Mouse (Mus musculus): ENCODE measurements at regions not wholly inside any gene's neighbourhood (a gene's known extent, or its start where the extent isn't known, plus 50 kb on each side); places are given as distances from the start of the nearest gene placed in this dataset.

DNA sequence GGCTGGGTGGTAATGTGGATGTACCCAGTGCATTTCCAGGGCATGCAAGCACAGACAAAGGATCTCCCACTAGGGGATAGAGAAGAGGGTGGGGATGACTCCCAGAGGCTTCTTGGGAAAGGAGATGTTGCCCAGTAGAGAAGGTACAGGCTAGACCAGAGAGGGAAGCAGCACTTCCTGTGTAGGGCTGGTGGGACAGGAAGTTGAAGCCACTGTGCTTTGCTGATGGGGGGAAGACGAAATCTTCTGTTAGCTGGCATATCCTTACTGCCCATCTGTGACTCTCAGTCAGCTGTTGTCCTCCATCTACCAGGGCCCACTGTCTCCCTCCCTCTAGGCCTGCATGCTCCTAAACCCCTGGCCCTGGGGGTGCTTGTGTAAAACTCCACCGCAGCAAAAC lies 180.2 kb downstream of the Wdr11 start:
- DNase-seq (ENCODE audit: extremely low spot score, low spot score): no peak

DNA sequence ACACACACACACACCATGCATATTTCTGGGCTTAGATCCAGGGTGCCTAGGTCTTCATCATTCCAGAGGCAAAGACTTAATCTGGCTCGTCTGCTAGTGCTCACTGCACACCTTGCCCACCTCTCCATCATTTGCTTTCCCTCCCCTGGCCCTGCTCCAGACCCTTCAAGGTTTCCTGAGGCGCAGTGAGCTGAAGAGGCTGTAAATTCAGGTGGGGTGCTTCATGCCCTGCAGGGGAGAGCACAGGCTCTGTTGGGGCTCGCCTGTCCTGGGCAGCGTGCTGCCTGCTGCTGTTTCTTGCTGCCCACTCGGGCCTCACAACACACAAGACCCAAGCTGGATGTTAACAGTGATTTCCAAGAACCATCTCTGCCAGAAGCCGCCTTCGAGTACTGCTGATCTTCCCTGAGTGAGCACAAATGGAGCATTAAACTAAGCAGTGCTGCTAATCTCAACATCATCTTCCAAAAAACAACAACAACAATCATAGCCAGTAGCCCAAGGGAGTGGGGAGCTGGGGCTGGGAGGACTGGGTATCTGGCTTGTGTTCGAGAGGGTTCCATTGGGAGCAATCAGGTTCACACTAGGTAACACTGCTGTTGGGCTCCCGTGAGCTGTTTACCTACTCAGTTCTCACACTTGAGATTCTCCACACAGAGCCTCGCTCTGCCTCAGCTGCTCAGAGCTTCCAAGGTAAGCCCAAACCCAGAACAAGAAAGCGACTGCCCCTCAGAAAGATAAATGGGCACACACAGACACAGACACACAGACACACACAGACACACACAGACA lies 181.1 kb downstream of the Wdr11 start:
- DNase-seq (ENCODE audit: extremely low spot score, low spot score): no peak

DNA sequence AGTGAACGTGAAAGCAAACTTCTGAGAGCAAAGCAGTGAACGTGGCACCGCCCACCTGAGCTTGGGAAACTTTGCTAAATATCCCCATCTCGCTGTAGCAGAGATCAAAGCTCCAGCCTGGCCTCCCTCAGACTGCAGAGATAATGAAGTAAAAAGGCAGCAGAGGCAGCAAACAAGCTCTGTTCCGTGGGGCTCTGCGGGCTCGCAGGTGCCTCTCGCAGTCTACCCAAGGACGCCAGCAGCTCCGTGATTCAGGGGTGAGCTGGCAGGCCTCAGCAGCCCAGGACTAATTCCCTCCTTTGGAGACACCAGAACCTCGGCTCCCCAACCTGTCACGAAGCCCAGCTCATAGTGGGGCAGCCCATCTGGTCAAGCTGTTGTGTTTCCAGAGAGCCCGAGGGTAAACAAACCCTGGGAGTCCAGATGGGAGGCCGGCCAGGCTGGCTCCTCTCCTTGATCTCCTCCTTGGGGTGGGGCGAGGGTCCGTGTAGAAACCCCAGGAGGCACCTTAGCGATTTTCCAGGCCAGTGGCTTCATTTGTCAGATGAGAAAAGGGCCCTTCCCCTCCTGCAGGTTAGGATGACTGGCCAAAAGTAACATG lies 182.7 kb downstream of the Wdr11 start:
- DNase-seq (ENCODE audit: extremely low spot score, low spot score): peak; percentile 36

DNA sequence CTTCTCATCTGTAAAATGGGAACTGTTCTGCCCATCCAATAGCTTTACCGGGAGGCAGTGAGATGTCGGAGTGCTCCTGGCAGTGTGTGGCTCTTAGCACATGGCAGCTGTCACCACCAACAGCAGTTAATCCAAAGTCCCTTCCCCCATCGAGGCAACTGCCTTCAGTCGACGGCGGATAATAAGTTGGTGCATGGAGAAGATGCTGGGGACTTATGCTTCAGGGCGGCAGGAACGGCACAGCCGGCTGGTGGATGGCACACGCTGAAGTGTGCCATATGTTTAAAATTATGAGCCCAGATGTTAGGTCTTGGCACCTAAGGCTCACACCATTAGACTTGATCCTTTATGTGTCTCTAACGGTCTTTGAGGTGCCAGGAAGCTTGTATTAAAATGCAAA lies 183.5 kb downstream of the Wdr11 start:
- DNase-seq (ENCODE audit: extremely low spot score, low spot score): no peak

DNA sequence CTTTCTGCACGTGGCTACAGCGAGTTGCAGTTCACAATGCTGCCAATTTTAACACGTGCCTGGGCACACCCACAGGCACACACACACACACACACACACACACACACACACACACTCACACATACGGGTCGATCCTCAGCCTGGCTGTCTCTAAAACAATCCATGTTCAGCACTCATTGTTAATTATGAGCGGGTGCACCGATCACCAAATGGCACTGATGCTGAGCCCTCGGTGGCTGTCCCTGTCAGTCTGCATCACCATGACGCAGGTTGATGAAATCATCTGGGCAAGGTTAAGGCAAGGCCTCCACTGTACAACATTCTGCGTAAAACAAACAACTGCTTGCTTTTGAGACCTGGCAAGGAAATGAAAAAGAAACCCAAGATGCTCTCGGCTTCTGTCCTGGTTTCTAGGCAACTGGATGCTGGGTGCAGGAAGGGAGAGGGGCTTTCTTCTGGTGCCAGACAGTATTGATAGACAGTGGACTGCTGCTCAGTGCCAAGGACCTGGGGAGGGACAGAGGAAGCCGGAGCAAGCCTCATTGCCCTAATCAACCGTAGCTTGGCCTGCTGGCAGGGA lies 187.3 kb downstream of the Wdr11 start:
- DNase-seq (ENCODE audit: extremely low spot score, low spot score): no peak

DNA sequence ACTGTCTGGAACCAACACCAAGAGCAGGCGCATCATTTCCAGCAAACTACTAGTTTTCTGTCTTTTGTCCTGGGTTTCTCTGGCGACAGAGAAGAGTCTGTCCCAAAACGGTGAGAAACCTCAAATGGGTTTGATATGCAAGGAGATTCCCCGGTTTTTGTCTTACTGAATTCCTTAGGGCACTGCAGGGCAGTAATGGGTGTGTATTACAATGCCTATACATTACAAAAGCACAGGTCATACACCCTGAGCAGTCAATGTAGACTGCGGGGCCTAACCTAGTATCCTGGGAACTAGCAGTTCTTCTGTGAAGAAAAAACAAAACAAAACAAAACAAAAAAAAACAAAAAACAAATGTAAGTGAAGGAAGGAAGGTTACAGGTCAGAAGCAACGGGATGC lies 188.3 kb downstream of the Wdr11 start:
- DNase-seq (ENCODE audit: extremely low spot score, low spot score): no peak

DNA sequence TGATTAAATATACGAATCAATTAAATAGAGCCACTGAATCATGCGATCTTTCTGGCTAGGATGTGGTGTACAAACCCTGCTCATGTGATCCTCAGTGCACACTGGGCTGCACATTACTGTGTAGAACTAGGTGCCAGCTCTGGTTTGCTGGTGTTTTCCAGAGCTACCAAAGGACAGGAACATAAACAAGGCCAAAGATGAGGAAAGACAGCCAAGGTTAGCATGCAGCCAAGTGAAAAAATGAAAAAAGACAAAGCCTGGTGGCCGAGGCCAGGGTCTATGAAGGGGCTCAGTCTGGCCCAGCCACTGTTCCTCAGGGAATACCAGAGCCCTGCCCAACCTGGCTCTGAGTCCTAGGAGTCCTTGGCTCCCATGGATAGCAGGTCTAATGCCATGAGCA lies 190.1 kb downstream of the Wdr11 start:
- DNase-seq (ENCODE audit: extremely low spot score, low spot score): no peak

DNA sequence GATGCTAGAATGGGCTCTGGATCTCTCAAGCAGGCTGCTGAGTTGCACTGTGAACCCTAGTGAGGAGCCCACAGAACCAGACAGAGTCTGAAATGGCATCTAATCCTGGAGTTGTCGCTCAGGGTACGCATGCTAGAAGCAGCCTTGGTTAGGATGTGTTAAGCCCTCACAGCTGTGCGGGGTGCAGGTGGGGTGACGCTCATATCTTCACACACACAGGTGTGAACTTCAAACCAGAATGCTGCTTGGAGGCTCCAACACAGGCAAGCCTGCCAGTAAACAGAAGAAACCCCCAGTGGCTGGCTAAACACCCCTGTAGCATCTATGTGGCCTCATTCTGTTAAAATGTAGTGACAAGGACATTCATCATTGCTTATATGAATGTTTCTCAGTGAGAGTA lies 193.3 kb downstream of the Wdr11 start:
- DNase-seq (ENCODE audit: extremely low spot score, low spot score): no peak

DNA sequence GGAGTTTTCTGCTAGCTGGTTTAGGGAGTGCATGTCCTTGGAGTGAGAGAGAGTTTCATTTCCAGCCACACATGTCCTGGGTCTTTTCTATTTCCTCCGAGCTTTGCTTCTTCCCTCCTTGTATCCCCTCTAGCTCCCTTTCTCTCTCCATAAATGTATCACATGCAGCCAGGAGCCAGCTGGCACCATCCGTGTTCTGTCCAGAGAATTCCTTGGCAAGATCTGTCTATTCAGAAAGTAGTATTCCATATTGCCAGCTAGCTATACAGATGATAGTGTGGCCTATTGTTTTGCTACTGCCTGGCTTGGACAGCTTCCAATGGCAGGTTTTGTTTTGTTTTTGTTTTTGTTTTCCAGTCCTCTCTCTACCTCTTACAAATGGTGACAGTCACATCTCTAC lies 195.3 kb downstream of the Wdr11 start:
- DNase-seq (ENCODE audit: extremely low spot score, low spot score): no peak

DNA sequence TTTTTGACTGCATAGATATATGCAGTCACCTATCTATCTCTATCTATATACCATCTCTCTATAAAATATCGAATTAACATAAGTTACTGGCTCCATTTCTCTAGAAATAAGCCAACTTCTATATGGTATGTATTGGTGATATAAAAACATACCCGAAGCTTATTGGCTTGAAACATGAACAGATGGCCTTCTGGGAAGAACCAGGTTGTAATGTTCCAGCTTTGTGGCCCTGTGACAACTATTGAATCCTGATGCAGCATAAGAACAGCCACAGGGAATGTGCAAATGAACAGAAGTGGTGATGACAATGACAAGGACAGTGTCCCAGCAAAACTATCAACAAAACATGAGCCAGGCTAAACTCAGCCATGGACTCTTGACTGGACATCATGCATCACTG lies 196.1 kb downstream of the Wdr11 start:
- DNase-seq (ENCODE audit: extremely low spot score, low spot score): no peak

DNA sequence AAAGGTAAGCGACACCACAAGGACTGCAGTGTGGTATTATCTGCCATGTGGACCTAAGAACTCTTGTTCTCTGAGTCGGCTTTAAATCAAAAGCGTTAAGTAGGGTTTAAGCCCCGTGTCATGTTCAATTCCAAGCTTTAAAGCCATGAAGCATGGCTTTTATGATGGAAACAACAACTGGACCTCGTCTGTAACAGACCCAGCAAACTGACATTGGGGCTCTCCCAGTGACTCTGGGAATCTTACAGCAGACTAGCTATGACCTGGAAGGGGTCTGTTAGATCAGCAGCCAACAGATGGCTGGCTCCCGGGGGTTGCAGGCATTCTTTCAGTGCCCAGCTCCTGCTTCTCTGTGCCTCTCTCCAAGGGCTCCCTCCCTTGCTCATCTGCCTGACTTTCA lies 197.8 kb downstream of the Wdr11 start:
- DNase-seq (ENCODE audit: extremely low spot score, low spot score): no peak

DNA sequence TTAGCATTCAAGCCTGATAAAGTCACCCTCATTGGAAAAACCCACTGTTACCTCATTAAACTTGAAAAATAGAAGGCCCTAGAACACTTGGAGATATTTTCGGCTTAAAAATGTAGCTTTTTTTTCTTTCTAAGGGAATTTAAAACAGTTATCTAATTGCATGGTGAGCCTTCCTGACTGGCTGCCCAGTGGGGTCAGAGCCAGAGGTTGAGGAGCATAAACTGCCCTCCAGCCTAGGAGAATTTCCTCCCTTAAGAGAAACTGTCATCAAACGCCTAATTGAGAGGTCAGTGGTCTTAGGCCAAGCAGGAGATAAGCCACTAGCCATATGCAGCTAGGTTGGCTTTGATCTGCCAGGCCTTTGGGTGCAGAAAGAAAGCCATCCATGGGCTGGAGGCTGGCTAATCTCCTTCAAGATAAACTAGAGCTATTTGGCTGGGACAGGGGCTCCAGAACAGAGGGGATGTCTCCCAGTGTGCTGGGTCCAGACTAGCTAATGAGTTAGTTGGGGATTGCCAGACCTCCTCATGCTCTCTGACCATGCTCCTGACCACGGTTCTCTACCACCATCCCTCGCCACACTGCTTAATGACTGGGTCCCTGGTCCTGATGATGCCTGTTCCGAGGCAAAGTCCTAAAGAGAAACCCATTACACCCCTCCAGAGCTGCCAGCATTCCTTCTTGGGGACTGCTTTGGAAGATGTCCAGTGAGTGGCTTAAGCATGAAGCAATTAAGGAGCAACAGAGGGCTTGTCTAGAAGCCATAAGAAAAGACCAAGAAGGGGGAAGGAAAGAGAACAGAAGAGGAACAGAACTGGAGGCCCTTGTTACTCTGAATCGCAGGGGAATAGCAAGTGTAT lies 199.2 kb downstream of the Wdr11 start:
- no peak for DNase-seq (ENCODE audit: extremely low spot score, low spot score)

DNA sequence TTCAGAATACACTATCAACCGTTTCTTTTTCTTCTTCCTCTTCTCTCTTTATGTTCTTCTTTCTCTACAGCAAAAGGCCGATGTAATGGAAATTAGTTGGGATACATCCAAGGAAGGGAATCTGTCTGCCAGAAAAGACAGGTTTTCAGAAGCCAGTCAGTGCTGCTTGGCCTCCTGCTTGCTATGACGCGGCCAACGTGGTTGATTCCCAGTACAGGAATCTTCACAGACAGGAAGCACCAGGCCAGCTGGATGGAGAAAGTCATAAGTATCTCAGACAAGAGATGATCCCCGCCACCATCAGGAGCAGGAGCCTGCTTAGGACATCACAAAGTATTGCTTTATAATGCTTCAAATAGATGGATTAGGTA lies 199.8 kb downstream of the Wdr11 start:
- no peak for DNase-seq (ENCODE audit: extremely low spot score, low spot score)

DNA sequence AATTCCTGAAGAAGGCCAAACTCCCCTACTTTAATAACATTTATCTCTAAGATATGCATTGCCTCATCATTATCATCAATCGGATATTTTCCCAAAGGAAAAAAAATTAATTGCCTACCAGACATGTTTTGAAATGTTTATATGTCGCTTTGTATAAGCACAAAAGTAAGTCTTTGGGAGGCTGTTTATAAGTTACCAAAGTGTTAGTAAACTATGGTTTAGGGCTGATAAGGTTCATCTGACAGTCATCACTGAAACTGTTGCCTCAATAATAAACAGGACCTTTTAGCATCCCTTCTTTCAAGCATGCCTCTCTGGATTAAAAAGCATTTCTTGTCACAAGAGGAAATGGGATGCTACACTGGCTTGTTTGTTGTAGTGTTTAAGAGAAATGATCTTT lies 202.1 kb downstream of the Wdr11 start:
- DNase-seq (ENCODE audit: extremely low spot score, low spot score): no peak

DNA sequence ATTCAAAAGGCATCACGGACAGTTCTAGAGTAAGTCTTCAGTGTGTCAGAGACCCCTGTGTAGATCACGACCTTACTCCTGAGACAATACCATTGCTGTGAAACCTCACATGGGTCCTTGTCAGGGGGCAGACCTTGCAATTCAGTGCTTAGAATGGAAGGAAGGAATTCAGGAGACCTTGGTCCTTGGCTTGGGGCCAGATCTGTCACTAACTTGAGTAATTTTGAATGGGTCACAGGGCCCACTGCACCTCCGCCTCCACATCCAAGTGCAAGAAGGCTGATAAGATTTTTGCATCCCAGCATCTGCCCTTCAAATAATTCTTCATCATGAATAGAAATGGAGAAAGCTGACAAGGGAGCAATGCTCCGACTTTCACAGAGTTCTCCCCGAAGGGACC lies 202.6 kb downstream of the Wdr11 start:
- no peak for DNase-seq (ENCODE audit: extremely low spot score, low spot score)

DNA sequence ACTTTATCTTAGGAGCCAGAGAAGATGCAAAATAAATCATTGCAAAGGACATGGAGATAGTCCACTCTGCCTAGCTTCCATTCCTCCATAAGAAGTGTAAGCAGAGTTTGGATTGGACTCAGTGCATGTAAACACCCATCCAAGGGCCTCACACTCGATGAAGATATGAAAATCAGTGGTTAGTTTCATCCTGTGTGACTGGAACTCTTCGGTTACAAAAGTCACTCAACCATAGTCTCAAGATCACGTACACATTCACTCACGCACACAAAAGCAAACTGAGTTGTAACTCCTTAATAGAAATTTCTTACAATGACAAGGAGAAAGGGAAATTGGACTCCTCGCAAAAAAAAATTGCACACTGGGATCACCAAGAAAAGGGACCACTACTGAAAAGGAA lies 206.9 kb downstream of the Wdr11 start:
- DNase-seq (ENCODE audit: extremely low spot score, low spot score): no peak

DNA sequence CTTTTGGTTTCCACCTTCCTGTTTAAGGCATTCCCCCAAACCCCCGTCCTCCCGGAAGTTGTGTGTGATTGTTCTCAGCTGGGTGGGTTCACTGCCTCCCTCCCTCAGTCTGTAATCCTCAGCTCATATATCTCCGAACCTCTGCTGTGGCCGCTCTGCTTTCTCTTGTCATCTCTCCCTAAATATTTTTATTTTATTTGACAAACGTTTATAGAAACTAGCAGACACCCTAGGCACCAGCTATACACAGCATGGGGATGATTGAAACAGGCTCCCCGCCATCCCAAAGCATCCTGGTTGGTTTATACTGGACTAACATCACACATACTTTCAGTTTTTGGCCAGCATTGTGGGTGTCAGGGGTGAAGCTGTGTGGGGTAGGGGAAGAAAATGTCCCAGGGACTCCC lies 208.8 kb downstream of the Wdr11 start:
- no peak for DNase-seq (ENCODE audit: extremely low spot score, low spot score)

DNA sequence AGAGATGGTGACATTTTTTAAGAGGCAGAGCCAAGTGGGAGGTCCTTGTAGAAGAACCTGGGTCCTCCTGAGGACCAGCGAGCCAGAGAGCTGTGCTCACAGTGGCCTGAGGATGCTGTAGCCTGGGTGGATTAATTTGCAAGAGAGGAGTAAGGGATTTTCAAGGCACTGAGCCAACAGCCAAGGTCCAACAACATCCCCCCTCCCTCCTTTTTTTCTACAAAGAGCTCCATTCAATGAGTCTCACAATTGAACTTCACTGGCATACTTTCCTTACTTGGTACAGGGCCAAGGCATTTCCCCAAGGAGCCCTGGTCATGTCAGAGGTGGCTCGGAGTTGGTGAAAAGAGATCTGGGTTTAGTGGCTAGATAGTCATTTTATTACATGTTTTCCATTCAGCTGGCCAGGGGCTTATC lies 209.8 kb downstream of the Wdr11 start:
- DNase-seq (ENCODE audit: extremely low spot score, low spot score): no peak

DNA sequence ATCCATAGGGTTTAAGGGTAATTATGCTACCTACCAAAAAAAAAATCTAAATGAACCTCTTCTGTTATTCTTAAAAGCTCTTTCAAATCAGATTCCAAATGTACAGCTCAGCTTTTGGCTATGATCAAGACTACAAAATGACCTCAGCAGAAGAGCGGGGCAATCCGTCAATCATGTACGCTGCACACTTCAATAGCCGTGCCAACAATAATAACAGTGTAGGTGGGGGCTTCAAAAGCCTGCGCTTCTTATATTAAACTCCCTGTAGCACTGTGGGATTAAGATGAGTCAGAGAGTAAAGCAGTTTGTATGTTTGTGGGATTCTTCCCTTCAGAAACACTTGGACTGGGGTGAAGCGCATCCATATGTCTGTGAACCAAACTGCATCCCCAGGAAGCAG lies 210.5 kb downstream of the Wdr11 start:
- DNase-seq (ENCODE audit: extremely low spot score, low spot score): no peak

DNA sequence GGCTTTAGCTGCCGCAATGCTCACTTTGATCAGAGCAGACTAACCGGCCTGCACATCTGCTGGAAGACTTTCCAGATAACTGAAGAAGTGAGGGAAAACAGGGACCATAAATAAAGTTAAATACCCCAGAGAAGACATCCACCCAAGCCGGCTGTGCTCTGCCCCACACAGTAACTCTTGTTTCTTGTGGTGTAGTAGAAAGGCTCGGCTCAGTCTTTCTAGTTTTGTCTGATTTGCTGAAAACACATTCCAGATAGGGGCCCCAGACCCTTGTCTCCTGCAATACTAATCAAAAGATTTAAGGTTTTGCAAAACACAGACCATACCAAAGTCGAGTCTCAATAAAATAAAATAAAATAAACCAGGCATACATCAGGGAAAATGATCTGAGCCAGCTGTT lies 213.7 kb downstream of the Wdr11 start:
- no peak for DNase-seq (ENCODE audit: extremely low spot score, low spot score)

DNA sequence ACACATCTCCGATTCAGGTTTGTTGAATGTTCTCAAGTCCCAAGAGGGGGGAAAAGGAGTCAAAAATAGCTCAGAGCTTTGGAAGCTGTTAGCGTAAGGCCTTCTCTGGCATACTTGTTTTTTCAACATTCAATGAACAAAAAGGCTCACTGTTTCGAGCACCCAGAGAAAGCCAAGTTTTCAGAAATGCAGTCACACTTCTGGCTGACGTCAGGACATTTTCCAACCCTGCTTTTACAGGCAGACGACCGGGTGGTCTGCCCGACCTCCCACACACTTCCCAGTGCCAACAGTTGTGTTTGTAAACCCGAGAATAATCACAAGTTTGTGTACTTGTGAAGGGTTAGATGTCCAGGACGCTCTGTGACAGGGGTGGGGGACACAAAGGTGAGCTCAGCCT lies 218.5 kb downstream of the Wdr11 start:
- DNase-seq (ENCODE audit: extremely low spot score, low spot score): no peak

DNA sequence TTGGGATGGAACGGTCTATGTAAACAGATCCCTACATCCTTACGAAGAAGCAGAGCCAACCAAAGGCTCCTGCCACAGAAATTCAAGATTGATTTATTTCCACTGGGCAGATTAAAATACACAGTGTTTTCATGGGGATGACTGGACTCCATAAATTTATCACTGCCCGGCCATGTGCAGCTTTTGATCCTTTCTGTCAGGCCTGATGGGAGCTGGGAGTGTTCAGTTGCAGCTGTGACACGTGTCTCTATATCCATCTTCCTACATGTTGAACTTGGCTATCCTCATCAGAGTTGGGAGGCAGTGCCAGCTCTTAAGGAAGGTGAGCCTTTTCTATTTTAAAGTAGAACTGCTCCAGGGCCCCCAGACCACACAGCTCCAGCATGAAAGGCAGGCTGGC lies 218.9 kb downstream of the Wdr11 start:
- no peak for DNase-seq (ENCODE audit: extremely low spot score, low spot score)

Data from neural tube, embryonic 10.5 days (tissue).